Mouse (Mus musculus) kidney, postnatal 0 days (tissue): ENCODE measurements around the gene Chpf. TPM values are rescaled to one million over a fixed set of nuclear protein-coding genes. Genes with fewer than 3 reads are reported as not detected.
A peak's percentile ranks its signal among the peaks of the same experiment; 100 is the strongest.

Experiments used
- ATAC-seq: fragments of 200-750 bp; cut with Nextera tagmentation; replicated peaks from 2 replicates; pipeline ENCODE4 v1.8.0; 2017; ENCODE audit warnings: low read depth, moderate number of reproducible peaks, moderate TSS enrichment, moderate library complexity; ENCODE audit not compliant: low FRiP score
- DNase-seq: peaks from one replicate; pipeline ENCODE4 v3.0.0-alpha.2; 2016; ENCODE audit warnings: low spot score
- H3K27ac ChIP-seq: fragments of 300-500 bp; sonication (generic); 2 replicates; pipeline ENCODE4 v1.5.1; 2014; ENCODE audit warnings: mild to moderate bottlenecking
- H3K27me3 ChIP-seq: fragments of 300-500 bp; sonication (generic); 2 replicates; pipeline ENCODE4 v1.6.1; 2014; ENCODE audit warnings: low read length, mixed read lengths; ENCODE audit not compliant: insufficient read depth
- H3K36me3 ChIP-seq: fragments of 300-500 bp; sonication (generic); 2 replicates; pipeline ENCODE4 v1.6.1; 2014; ENCODE audit warnings: low read length, mixed read lengths; ENCODE audit not compliant: insufficient read depth
- H3K4me1 ChIP-seq: fragments of 300-500 bp; sonication (generic); replicated peaks from 2 replicates; pipeline ENCODE4 v1.6.1; 2014; ENCODE audit warnings: antibody characterized with exemption, low read length, mixed read lengths; ENCODE audit not compliant: insufficient read depth
- H3K4me2 ChIP-seq: fragments of 300-500 bp; sonication (generic); 2 replicates; pipeline ENCODE4 v1.6.1; 2014; ENCODE audit warnings: mild to moderate bottlenecking, low read length, moderate library complexity, mixed read lengths
- H3K4me3 ChIP-seq: fragments of 300-500 bp; sonication (generic); replicated peaks from 2 replicates; pipeline ENCODE4 v1.5.1; 2014; ENCODE audit warnings: low read depth, low read length
- H3K9ac ChIP-seq: fragments of 300-500 bp; sonication (generic); 2 replicates; pipeline ENCODE4 v1.6.1; 2014; ENCODE audit warnings: low read depth, low read length
- H3K9me3 ChIP-seq: fragments of 300-500 bp; sonication (generic); replicated peaks from 2 replicates; pipeline ENCODE4 v1.6.1; 2016; ENCODE audit warnings: low read length, inconsistent platforms, mixed read lengths
- CTCF ChIP-seq: IDR thresholded peaks from 2 replicates; pipeline ENCODE4 v1.5.1; 2016; ENCODE audit warnings: antibody characterized with exemption, low read depth, mild to moderate bottlenecking, moderate library complexity
- WGBS: fragments of 180-500 bp; shearing (Covaris S2); extraction: QIAGEN DNeasy Blood & Tissue Kit; methylation state at CpG from one replicate; pipeline ENCODE4 v1.1.7; 2014; 5-methylcytosine and 5-hydroxymethylcytosine counted together
- polyA plus RNA-seq: library from polyadenylated mRNA; unstranded; fragments of >200 nt; fragmentation: Nextera tagmentation; extraction: Ambion mirVana; gene quantifications from 2 replicates; pipeline ENCODE4 v1.2.1, GENCODE M21; 2015

Chpf gene
- polyA plus RNA-seq, 1 experiment from 2014 or later: 38.3 TPM

- peaks cover 9% of the 10 kb centered on the region for H3K4me1 ChIP-seq
- H3K4me3 ChIP-seq: peak overlapping the region; percentile 45
- H3K36me3 ChIP-seq: peaks cover 9% of the 10 kb centered on the region; the same call in 1 of the 2 replicates
- 0 out of 2 replicates have a peak, but pooled peaks have one; percentile 25 for TF ChIP-seq CTCF
- H3K4me2 ChIP-seq: peak overlapping the region; percentile 87
- peak; percentile 65 for ATAC-seq
- WGBS: under 1% methylated on average over 59 of the region's 62 CpGs
- H3K9me3 ChIP-seq: no peaks in the 10 kb centered on the region
- H3K27me3 ChIP-seq: peaks cover 45% of the 10 kb centered on the region
- peak overlapping the region; percentile 46; the same call in 1 of the 2 replicates for H3K9ac ChIP-seq
- peak; percentile 76 for DNase-seq
- H3K27ac ChIP-seq: no peak overlapping the region
Measured at GRCm38 (mm10) chr1:75487405-75488161, 8.5 kb upstream of the Chpf start.

DNA sequence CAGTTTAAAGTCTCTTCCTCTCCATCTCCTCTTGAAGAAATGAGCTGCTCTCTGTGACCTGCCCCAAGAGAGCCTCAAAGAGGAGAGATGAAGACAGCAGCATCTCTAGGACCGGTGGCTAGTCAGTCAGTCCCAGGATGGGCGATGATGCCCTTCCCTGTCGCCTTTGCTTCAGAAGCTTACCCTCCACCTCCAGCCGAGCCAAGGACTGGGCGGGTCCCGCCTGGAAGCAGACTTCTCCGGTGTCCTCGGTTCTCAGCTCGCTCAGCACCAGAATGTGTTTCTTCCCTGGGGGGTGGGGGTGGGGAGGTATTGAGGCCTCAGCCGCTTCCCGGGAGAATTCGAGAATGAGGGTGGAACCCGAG, 7.9 kb upstream of the Chpf start:
- H3K27ac ChIP-seq: no peak overlapping the region
- H3K9ac ChIP-seq: peak overlapping the region; percentile 46; the same call in 1 of the 2 replicates
- DNase-seq (no peak), ATAC-seq (no peak)
- H3K4me1 ChIP-seq: peaks cover 9% of the 10 kb centered on the region
- no peaks in the 10 kb centered on the region for H3K9me3 ChIP-seq
- H3K36me3 ChIP-seq: peaks cover 9% of the 10 kb centered on the region; the same call in 1 of the 2 replicates
- H3K4me3 ChIP-seq: peak overlapping the region; percentile 45
- H3K4me2 ChIP-seq: peak overlapping the region; percentile 87
- H3K27me3 ChIP-seq: peaks cover 51% of the 10 kb centered on the region
- WGBS: 5% methylated on average over 13 of the region's 13 CpGs
- no peak for TF ChIP-seq CTCF

GRCm38 (mm10) chr1:75486561-75486960, 7.5 kb upstream of the Chpf start:
- no peak overlapping the region for H3K4me3 ChIP-seq
- ATAC-seq: peak; percentile 34

DNA sequence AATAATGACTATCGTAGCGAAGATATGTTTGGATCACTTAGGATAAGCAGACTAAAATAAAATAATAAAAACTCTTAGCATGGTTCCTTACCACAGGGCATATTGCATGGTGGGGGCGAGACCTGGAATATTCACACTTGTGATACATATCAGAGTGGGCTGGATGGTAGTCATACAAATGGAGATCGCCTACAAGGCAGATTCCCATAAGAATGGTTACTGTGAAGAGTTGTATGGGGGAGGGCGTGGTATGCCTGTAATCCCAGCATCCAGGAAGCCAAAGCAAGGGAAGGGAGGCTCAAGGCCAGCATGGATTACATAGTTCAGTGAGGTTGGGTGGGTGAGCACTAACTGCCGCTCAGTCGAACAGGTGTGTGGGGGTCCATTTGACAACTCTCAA, 1.6 kb upstream of the Chpf start:
- Histone ChIP-seq H3K36me3 (peaks cover 8% of the 10 kb centered on the region), H3K27me3 (peaks cover 41% of the 10 kb centered on the region), H3K4me3 (no peak overlapping the region), H3K27ac (no peak overlapping the region), H3K4me2 (no peak overlapping the region), H3K4me1 (peaks cover 7% of the 10 kb centered on the region), H3K9me3 (no peaks in the 10 kb centered on the region), H3K9ac (no peak overlapping the region)
- ATAC-seq (no peak), DNase-seq (no peak)
- TF ChIP-seq CTCF: no peak
- 88% methylated on average over 7 of the region's 7 CpGs for WGBS

More at GRCm38 (mm10) chr1:75486561-75486960, 7.5 kb upstream of the Chpf start:
- DNase-seq: no peak
- H3K4me1 ChIP-seq: peaks cover 9% of the 10 kb centered on the region
- H3K9me3 ChIP-seq: no peaks in the 10 kb centered on the region
- H3K4me2 ChIP-seq: peak overlapping the region; percentile 87
- 13% methylated on average over 24 of the region's 24 CpGs for WGBS
- peaks cover 9% of the 10 kb centered on the region; the same call in 1 of the 2 replicates for H3K36me3 ChIP-seq
- H3K27ac ChIP-seq: no peak overlapping the region
- TF ChIP-seq CTCF: no peak
- H3K27me3 ChIP-seq: peaks cover 54% of the 10 kb centered on the region
- 0 out of 2 replicates have a peak overlapping the region, but pooled peaks have one; percentile 46 for H3K9ac ChIP-seq

DNA sequence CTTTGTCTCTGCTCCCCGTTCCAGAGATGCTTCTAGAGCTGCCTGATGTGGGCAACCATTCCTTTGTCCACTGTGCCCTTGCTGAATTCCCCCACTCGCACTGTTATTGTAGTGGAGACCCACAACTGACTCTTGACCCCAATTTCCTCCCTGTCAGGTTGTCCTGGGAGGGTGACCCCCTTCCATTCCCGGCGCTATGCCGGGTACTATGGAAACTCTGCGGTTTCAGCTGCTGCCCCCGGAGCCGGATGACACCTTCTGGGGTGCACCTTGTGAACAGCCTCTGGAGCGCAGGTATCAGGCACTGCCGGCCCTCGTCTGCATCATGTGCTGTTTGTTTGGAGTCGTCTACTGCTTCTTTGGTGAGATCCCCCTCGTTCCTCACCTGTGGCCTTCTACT, 929 bp upstream of the Chpf start:
- Histone ChIP-seq H3K4me1 (peaks cover 7% of the 10 kb centered on the region), H3K4me3 (peak overlapping the region; percentile 54; the same call in 1 of the 2 replicates), H3K27me3 (peaks cover 35% of the 10 kb centered on the region; the same call in 1 of the 2 replicates), H3K4me2 (peak overlapping the region; percentile 76), H3K9me3 (no peaks in the 10 kb centered on the region), H3K36me3 (peaks cover 15% of the 10 kb centered on the region), H3K27ac (no peak overlapping the region), H3K9ac (no peak overlapping the region)
- TF ChIP-seq CTCF: no peak
- ATAC-seq (no peak), DNase-seq (no peak)
- WGBS: 18% methylated on average over 13 of the region's 13 CpGs

GRCm38 (mm10) chr1:75479635-75479989, 505 bp upstream of the Chpf start:
- WGBS: under 1% methylated on average over 24 of the region's 24 CpGs
- Histone ChIP-seq H3K4me1 (peaks cover 7% of the 10 kb centered on the region), H3K4me3 (peak overlapping the region; percentile 54), H3K27ac (no peak overlapping the region), H3K27me3 (peaks cover 31% of the 10 kb centered on the region; the same call in 1 of the 2 replicates), H3K4me2 (peak overlapping the region; percentile 76), H3K9ac (no peak overlapping the region), H3K36me3 (peaks cover 19% of the 10 kb centered on the region), H3K9me3 (no peaks in the 10 kb centered on the region)
- no peak for TF ChIP-seq CTCF
- no peak; the same call in 1 of the 2 replicates for ATAC-seq
- DNase-seq: no peak
